Mouse (Mus musculus): ENCODE data around the gene 9130204L05Rik. TPM values are rescaled to one million over a fixed set of nuclear protein-coding genes. Genes with fewer than 3 reads are reported as not detected.

9130204L05Rik gene
- not detected in 2 replicates for polyA plus RNA-seq (2012; rRNA removed)

GRCm38 (mm10) chr3:91090703-91091102, at the start of gene 9130204L05Rik:
Gene 9130204L05Rik, minus strand, starts transcription at chr3:91090803.

